Mouse (Mus musculus): Measurements from ENCODE around the gene Gm9913. TPM values are rescaled to one million over a fixed set of nuclear protein-coding genes. Genes with fewer than 3 reads are reported as not detected.
A peak's percentile ranks its signal among the peaks of the same experiment; 100 is the strongest.

Gene Gm9913
- polyA plus RNA-seq, 1 experiment from 2014 or later = 0.60 TPM

DNA sequence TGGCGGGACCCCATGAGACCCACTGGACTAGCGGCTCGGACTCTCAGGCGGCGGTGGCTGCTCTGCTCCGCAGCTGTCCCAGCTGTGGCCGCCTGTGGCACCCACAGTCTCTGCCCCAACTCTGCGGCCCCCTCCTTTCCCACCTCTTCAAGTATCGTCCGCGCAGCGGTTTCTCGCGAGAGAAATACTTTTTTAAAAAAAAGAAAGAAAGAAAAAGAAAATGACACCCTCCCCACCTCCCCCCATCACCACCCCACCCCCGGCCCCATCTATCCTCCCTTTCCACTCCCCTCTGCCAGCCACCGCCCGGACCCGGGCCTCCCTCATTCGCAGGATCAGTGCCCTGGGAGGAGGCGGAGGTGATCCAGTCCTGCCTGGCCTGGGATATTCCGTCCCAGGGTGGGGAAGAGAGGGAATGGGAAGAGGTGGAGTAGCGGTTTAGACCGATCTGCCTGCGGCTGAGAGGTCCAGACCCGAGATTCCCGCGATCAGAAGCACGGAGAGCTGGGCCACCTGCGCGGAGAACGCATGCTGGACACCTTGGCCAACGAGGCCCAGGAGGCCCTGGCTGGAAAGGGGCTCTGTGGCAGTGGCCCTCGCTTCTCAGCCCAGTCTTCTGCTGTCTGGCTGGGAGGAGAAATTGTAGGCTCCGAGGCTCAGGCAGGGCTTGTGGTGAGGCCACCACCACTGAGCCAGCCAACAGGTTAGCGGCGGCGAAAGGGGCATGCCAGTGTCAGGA is 1.6 kb downstream of the Gm9913 start:
- Histone ChIP-seq H3K4me3 (ENCODE audit: low read depth, low read length) (peak overlapping the region; percentile 81), H3K4me1 (ENCODE audit: control insufficient read depth, insufficient read depth, low read length) (peaks cover 6% of the 10 kb centered on the region; the same call in 1 of the 2 replicates), H3K27me3 (replicated peaks; ENCODE audit: control insufficient read depth, insufficient read depth, low read length) (0 out of 2 replicates have a peak, but pooled peaks cover 6% of the 10 kb centered on the region), H3K9me3 (ENCODE audit: control insufficient read depth, low read length) (no peaks in the 10 kb centered on the region), H3K36me3 (ENCODE audit: control insufficient read depth, insufficient read depth, low read length) (peaks cover 6% of the 10 kb centered on the region), H3K4me2 (ENCODE audit: low read depth, low read length) (peak overlapping the region; percentile 76), H3K9ac (ENCODE audit: low read depth, low read length) (peak overlapping the region; percentile 84), H3K27ac (replicated peaks; ENCODE audit: low read depth, low read length) (peak overlapping the region; percentile 92)
- peak; percentile 91 for DNase-seq (ENCODE audit: low spot score)
- ATAC-seq (ENCODE audit: low read depth) = peak; percentile 90
- WGBS = 1% methylated on average over 31 of the region's 37 CpGs

DNA sequence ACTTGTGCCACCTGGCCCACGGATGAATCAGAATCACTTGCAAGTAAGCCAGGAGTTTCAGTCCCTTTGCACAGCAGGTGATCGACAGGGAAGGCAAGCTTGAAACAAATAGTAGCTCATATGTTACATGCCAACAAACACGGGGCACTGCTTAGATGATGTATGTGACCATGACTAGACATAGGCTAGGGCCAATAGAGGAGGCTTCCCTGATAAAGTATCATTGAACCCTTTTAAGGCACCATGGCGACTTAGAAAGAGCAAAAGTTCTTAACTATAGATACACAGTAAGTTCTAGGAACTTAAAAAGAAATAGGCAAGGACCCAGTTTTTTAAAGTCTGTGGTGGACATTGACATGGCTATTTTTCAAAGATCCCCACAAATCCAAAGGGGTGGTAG is 3.0 kb downstream of the Gm9913 start, which contains the start of gene Fbn1:
TSS of gene Fbn1 (minus strand) at position 101 of the 400 bp plus-strand sequence.
- peak within 1 kb of the TSS; percentile 84 for H3K9ac ChIP-seq (ENCODE audit: low read depth, low read length)
- peaks cover 3% of the 10 kb centered on the region; the same call in 1 of the 2 replicates for H3K36me3 ChIP-seq (ENCODE audit: control insufficient read depth, insufficient read depth, low read length)
- no peak for DNase-seq (ENCODE audit: low spot score)
- peak within 1 kb of the TSS; percentile 76 for H3K4me2 ChIP-seq (ENCODE audit: low read depth, low read length)
- 0 out of 2 replicates have a peak, but pooled peaks cover 6% of the 10 kb centered on the region for H3K27me3 ChIP-seq (replicated peaks; ENCODE audit: control insufficient read depth, insufficient read depth, low read length)
- H3K4me1 ChIP-seq (ENCODE audit: control insufficient read depth, insufficient read depth, low read length) = peaks cover 6% of the 10 kb centered on the region; the same call in 1 of the 2 replicates
- H3K9me3 ChIP-seq (ENCODE audit: control insufficient read depth, low read length) = no peaks in the 10 kb centered on the region
- no peak for ATAC-seq (ENCODE audit: low read depth)
- H3K27ac ChIP-seq (replicated peaks; ENCODE audit: low read depth, low read length) = peak within 1 kb of the TSS; percentile 92
- H3K4me3 ChIP-seq (ENCODE audit: low read depth, low read length) = peak within 1 kb of the TSS; percentile 81
- 80% methylated on average over 4 of the region's 4 CpGs for WGBS

DNA sequence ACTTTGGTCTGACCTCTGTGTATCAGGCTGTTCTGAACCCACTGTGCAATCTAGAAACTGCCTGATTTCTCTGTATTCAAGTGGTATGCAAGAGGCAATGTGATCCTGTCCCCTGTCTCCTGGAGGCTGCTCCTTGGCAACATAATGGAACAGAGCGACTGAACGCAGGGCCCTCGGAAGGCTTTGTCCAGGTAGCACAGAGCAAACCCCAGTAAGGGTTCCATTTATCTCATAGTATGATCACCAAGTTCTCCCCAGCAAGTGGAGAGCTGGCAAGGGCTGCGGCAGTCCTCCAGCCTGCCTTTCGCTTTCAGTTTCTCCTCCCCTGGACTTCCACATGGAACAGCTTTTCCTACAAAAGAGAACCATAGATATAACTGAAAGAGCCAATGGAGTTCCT is 3.5 kb downstream of the Gm9913 start:
- no peak for ATAC-seq (ENCODE audit: low read depth)
- no peak overlapping the region for H3K27ac ChIP-seq (replicated peaks; ENCODE audit: low read depth, low read length)
- H3K4me3 ChIP-seq (ENCODE audit: low read depth, low read length) = no peak overlapping the region
- 0 out of 2 replicates have a peak, but pooled peaks cover 6% of the 10 kb centered on the region for H3K27me3 ChIP-seq (replicated peaks; ENCODE audit: control insufficient read depth, insufficient read depth, low read length)
- H3K36me3 ChIP-seq (ENCODE audit: control insufficient read depth, insufficient read depth, low read length) = no peaks in the 10 kb centered on the region
- no peak for DNase-seq (ENCODE audit: low spot score)
- no peaks in the 10 kb centered on the region for H3K9me3 ChIP-seq (ENCODE audit: control insufficient read depth, low read length)
- peaks cover 6% of the 10 kb centered on the region; the same call in 1 of the 2 replicates for H3K4me1 ChIP-seq (ENCODE audit: control insufficient read depth, insufficient read depth, low read length)
- WGBS = 92% methylated on average over 5 of the region's 5 CpGs
- H3K9ac ChIP-seq (ENCODE audit: low read depth, low read length) = no peak overlapping the region
- no peak overlapping the region for H3K4me2 ChIP-seq (ENCODE audit: low read depth, low read length)

DNA sequence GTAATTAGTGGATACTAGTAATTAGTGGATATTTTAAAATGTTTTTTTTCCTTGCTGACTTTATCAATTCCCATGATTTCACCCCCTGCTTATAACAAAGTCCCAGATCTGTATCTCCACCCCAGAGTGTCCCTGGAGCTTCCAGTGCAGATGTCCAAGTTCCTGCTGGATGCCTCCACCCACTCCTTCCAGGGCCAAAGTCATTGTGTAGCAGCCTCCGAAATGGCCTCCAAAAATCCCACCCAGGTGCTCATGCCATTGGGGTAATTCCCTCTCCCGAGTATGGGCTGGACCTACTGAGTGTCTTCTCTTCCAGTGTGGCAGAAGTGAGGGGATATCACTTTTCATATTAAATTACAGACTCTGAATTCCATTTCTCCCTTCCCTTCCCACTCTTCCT is 5.9 kb downstream of the Gm9913 start:
- ATAC-seq (ENCODE audit: low read depth) (no peak), DNase-seq (ENCODE audit: low spot score) (no peak)
- H3K4me2 ChIP-seq (ENCODE audit: low read depth, low read length) = no peak overlapping the region
- H3K9me3 ChIP-seq (ENCODE audit: control insufficient read depth, low read length) = no peaks in the 10 kb centered on the region
- peaks cover 6% of the 10 kb centered on the region; the same call in 1 of the 2 replicates for H3K4me1 ChIP-seq (ENCODE audit: control insufficient read depth, insufficient read depth, low read length)
- H3K27me3 ChIP-seq (replicated peaks; ENCODE audit: control insufficient read depth, insufficient read depth, low read length) = 0 out of 2 replicates have a peak, but pooled peaks cover 6% of the 10 kb centered on the region
- no peak overlapping the region for H3K27ac ChIP-seq (replicated peaks; ENCODE audit: low read depth, low read length)
- WGBS = 50% methylated on average over 2 of the region's 2 CpGs
- H3K9ac ChIP-seq (ENCODE audit: low read depth, low read length) = no peak overlapping the region
- no peak overlapping the region for H3K4me3 ChIP-seq (ENCODE audit: low read depth, low read length)
- H3K36me3 ChIP-seq (ENCODE audit: control insufficient read depth, insufficient read depth, low read length) = no peaks in the 10 kb centered on the region

DNA sequence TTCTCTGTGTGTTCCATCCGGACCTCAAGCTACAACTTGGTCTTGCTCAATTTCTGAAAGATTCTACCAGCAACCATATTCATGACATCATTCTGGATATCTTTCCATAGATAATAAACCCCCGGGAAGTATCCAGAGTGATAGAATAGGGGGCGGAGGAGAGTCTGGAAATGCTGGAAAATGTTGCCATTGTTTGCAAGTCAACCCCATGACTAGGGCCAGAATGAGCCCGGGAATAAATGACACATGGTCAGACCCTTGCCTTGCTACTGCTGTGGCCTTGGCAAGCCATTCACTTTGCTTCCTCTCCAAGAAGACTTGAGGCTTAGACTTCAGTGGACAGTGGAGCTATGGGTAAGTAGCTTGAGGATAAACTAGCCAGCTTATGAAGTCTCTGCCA is 7.0 kb downstream of the Gm9913 start:
- ATAC-seq (ENCODE audit: low read depth) (no peak), DNase-seq (ENCODE audit: low spot score) (no peak)
- H3K36me3 ChIP-seq (ENCODE audit: control insufficient read depth, insufficient read depth, low read length) = no peaks in the 10 kb centered on the region
- no peak overlapping the region for H3K27ac ChIP-seq (replicated peaks; ENCODE audit: low read depth, low read length)
- H3K4me1 ChIP-seq (ENCODE audit: control insufficient read depth, insufficient read depth, low read length) = peaks cover 7% of the 10 kb centered on the region
- no peaks in the 10 kb centered on the region for H3K9me3 ChIP-seq (ENCODE audit: control insufficient read depth, low read length)
- 0 out of 2 replicates have a peak, but pooled peaks cover 6% of the 10 kb centered on the region for H3K27me3 ChIP-seq (replicated peaks; ENCODE audit: control insufficient read depth, insufficient read depth, low read length)
- H3K4me2 ChIP-seq (ENCODE audit: low read depth, low read length) = no peak overlapping the region
- WGBS = 85% methylated on average over 4 of the region's 4 CpGs
- H3K9ac ChIP-seq (ENCODE audit: low read depth, low read length) = no peak overlapping the region
- H3K4me3 ChIP-seq (ENCODE audit: low read depth, low read length) = no peak overlapping the region

DNA sequence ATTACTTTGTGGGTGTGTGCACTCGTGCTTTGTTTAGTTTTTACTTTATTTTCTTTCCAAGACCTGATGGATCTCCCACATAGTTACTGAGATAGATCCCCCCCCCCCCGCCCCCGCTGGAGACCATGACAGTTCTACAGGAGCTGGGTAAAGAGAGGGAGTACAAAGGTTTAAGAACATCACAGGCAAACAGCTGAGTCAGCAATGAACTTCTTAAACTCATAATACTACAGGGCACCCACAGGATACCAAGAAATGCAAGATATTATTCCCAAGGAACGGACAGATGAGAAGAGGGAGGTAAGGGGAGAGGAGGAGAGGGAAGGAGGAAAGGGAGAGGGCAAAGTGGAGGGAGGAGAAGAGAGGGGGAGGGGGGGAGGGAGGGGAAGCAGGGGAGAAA is 7.7 kb downstream of the Gm9913 start:
- Histone ChIP-seq H3K27me3 (replicated peaks; ENCODE audit: control insufficient read depth, insufficient read depth, low read length) (0 out of 2 replicates have a peak, but pooled peaks cover 6% of the 10 kb centered on the region), H3K9me3 (ENCODE audit: control insufficient read depth, low read length) (no peaks in the 10 kb centered on the region), H3K36me3 (ENCODE audit: control insufficient read depth, insufficient read depth, low read length) (no peaks in the 10 kb centered on the region), H3K9ac (ENCODE audit: low read depth, low read length) (no peak overlapping the region), H3K4me1 (ENCODE audit: control insufficient read depth, insufficient read depth, low read length) (peaks cover 4% of the 10 kb centered on the region; the same call in 1 of the 2 replicates), H3K4me3 (ENCODE audit: low read depth, low read length) (no peak overlapping the region), H3K27ac (replicated peaks; ENCODE audit: low read depth, low read length) (no peak overlapping the region), H3K4me2 (ENCODE audit: low read depth, low read length) (no peak overlapping the region)
- DNase-seq (ENCODE audit: low spot score) = no peak
- no peak for ATAC-seq (ENCODE audit: low read depth)
- WGBS = 79% methylated on average over 4 of the region's 4 CpGs

DNA sequence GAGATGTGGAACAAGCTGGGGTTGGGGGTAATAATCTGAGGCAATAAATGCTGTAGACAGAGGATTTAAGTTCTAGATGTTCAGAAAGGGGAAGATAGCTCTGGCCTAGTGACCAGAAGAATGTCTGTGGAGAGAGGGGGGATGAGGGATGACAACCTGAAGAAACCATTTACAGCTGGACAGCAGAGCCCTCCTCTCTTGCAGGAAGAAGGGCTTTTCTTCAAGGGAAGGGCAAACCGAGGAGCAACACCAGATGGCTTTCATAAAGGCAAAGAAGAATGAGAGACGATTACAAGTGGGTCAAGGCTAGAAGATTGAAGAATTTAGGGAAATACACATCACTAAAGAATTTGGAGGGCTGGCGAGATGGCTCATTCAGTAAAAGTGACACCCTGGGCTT is 9.5 kb downstream of the Gm9913 start:
- 29% methylated on average over 3 of the region's 3 CpGs for WGBS
- ATAC-seq (ENCODE audit: low read depth) = no peak

GRCm38 (mm10) chr2:125515291-125516057 is 10.6 kb downstream of the Gm9913 start:
- Histone ChIP-seq H3K36me3 (ENCODE audit: control insufficient read depth, insufficient read depth, low read length) (no peaks in the 10 kb centered on the region), H3K27me3 (replicated peaks; ENCODE audit: control insufficient read depth, insufficient read depth, low read length) (no peaks in the 10 kb centered on the region), H3K27ac (replicated peaks; ENCODE audit: low read depth, low read length) (no peak overlapping the region), H3K9me3 (ENCODE audit: control insufficient read depth, low read length) (no peaks in the 10 kb centered on the region), H3K9ac (ENCODE audit: low read depth, low read length) (no peak overlapping the region), H3K4me2 (ENCODE audit: low read depth, low read length) (no peak overlapping the region), H3K4me1 (ENCODE audit: control insufficient read depth, insufficient read depth, low read length) (peaks cover 4% of the 10 kb centered on the region; the same call in 1 of the 2 replicates), H3K4me3 (ENCODE audit: low read depth, low read length) (no peak overlapping the region)
- no peak for DNase-seq (ENCODE audit: low spot score)
- no peak for ATAC-seq (ENCODE audit: low read depth)
- WGBS = 61% methylated on average over 12 of the region's 12 CpGs

More for the DNA sequence above, 9.5 kb downstream of the Gm9913 start:
- no peaks in the 10 kb centered on the region for H3K36me3 ChIP-seq (ENCODE audit: control insufficient read depth, insufficient read depth, low read length)
- H3K4me1 ChIP-seq (ENCODE audit: control insufficient read depth, insufficient read depth, low read length) = peaks cover 4% of the 10 kb centered on the region; the same call in 1 of the 2 replicates
- no peak overlapping the region for H3K4me2 ChIP-seq (ENCODE audit: low read depth, low read length)
- H3K27ac ChIP-seq (replicated peaks; ENCODE audit: low read depth, low read length) = no peak overlapping the region
- H3K9ac ChIP-seq (ENCODE audit: low read depth, low read length) = no peak overlapping the region
- no peak for DNase-seq (ENCODE audit: low spot score)
- H3K9me3 ChIP-seq (ENCODE audit: control insufficient read depth, low read length) = no peaks in the 10 kb centered on the region
- H3K27me3 ChIP-seq (replicated peaks; ENCODE audit: control insufficient read depth, insufficient read depth, low read length) = no peaks in the 10 kb centered on the region
- H3K4me3 ChIP-seq (ENCODE audit: low read depth, low read length) = no peak overlapping the region
